Mouse (Mus musculus) limb, embryonic 11.5 days (tissue): ENCODE measurements at regions not wholly inside any gene's neighbourhood (a gene's known extent, or its start where the extent isn't known, plus 50 kb on each side); places are given as distances from the start of the nearest gene placed in this dataset.

ENCODE experiments used
- ATAC-seq: fragments of 200-750 bp; cut with Nextera tagmentation; 2 replicates; pipeline ENCODE4 v1.8.0; 2017; ENCODE audit warnings: low read depth; ENCODE audit not compliant: insufficient number of reproducible peaks, low FRiP score, low TSS enrichment
- DNase-seq: peaks from one replicate; pipeline ENCODE4 v3.0.0-alpha.2; 2015; ENCODE audit warnings: low spot score
- H3K27ac ChIP-seq: fragments of 300-500 bp; sonication (generic); replicated peaks from 2 replicates; pipeline ENCODE4 v1.5.1; 2014; ENCODE audit warnings: low read depth, mild to moderate bottlenecking, low read length
- H3K27me3 ChIP-seq: fragments of 300-500 bp; sonication (generic); 2 replicates; pipeline ENCODE4 v1.6.1; 2014; ENCODE audit warnings: mild to moderate bottlenecking, low read length, mixed read lengths; ENCODE audit not compliant: control insufficient read depth, insufficient read depth
- H3K36me3 ChIP-seq: fragments of 300-500 bp; sonication (generic); 2 replicates; pipeline ENCODE4 v1.6.1; 2014; ENCODE audit warnings: mild to moderate bottlenecking, low read length, moderate library complexity, mixed read lengths; ENCODE audit not compliant: control insufficient read depth, insufficient read depth
- H3K4me1 ChIP-seq: fragments of 300-500 bp; sonication (generic); 2 replicates; pipeline ENCODE4 v1.6.1; 2014; ENCODE audit warnings: low read length, mixed read lengths; ENCODE audit not compliant: control insufficient read depth, insufficient read depth
- H3K4me2 ChIP-seq: fragments of 300-500 bp; sonication (generic); 2 replicates; pipeline ENCODE4 v1.6.1; 2014; ENCODE audit warnings: low read depth, mild to moderate bottlenecking, moderate library complexity; ENCODE audit not compliant: severe bottlenecking
- H3K4me3 ChIP-seq: fragments of 300-500 bp; sonication (generic); 2 replicates; pipeline ENCODE4 v1.5.1; 2014; ENCODE audit warnings: low read depth, low read length
- H3K9ac ChIP-seq: fragments of 300-500 bp; sonication (generic); 2 replicates; pipeline ENCODE4 v1.6.1; 2014; ENCODE audit warnings: mild to moderate bottlenecking, low read length
- H3K9me3 ChIP-seq: fragments of 300-500 bp; sonication (generic); 2 replicates; pipeline ENCODE4 v1.6.1; 2016; ENCODE audit warnings: low read length; ENCODE audit not compliant: control insufficient read depth
- WGBS: fragments of 180-500 bp; shearing (Covaris S2); extraction: QIAGEN DNeasy Blood & Tissue Kit; methylation state at CpG from one replicate; pipeline ENCODE4 v1.1.7; 2014; 5-methylcytosine and 5-hydroxymethylcytosine counted together

DNA sequence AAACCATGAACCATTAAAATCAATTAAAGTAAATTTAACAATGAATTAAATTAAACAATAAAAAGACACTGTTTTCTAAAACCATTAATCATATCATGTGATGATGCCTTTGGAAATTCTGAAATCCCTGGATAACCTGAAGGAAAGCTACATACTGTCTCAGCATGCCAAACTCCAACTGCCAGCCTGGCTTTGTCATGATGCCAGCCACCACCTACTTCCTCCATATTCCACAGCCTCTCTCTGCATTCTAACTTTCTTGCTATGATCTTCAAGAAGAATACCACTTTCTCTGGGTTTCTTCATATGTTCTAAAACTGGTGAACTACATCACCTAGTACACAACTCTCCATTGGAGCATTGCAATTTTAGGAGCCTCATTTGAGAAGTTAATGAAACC lies 201.2 kb upstream of the Nt5c1b start:
- no peak overlapping the region for H3K4me3 ChIP-seq
- DNase-seq: no peak
- H3K4me2 ChIP-seq: no peak overlapping the region
- H3K9ac ChIP-seq: no peak overlapping the region
- H3K36me3 ChIP-seq: no peaks in the 10 kb centered on the region
- no peak for ATAC-seq
- H3K27me3 ChIP-seq: no peaks in the 10 kb centered on the region
- no peaks in the 10 kb centered on the region for H3K4me1 ChIP-seq
- H3K27ac ChIP-seq: no peak overlapping the region
- no peaks in the 10 kb centered on the region for H3K9me3 ChIP-seq

DNA sequence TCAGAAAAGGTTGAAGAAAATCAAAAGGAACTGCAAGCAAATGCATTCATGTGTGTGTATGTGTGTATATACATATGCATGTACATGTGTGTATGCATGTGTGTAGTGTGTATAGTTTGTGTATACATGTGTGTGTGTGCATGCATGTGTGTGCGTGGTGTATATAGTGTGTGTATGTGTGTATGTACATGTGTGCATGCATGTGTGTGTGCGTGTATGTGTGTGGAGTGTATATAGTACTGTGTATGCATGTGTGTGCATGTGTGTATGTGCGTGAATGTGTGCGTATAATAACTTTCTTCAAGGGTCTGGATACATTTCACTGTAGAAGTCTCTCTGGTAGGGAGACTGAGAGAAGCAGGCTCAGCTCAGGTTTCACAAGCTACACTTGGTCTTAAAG lies 191.1 kb upstream of the Nt5c1b start:
- Histone ChIP-seq H3K9me3 (no peaks in the 10 kb centered on the region), H3K9ac (no peak overlapping the region), H3K36me3 (no peaks in the 10 kb centered on the region), H3K27me3 (no peaks in the 10 kb centered on the region), H3K4me2 (no peak overlapping the region), H3K4me1 (peaks cover 8% of the 10 kb centered on the region), H3K4me3 (no peak overlapping the region), H3K27ac (no peak overlapping the region)
- DNase-seq: no peak
- 87% methylated on average over 4 of the region's 4 CpGs for WGBS
- no peak for ATAC-seq

DNA sequence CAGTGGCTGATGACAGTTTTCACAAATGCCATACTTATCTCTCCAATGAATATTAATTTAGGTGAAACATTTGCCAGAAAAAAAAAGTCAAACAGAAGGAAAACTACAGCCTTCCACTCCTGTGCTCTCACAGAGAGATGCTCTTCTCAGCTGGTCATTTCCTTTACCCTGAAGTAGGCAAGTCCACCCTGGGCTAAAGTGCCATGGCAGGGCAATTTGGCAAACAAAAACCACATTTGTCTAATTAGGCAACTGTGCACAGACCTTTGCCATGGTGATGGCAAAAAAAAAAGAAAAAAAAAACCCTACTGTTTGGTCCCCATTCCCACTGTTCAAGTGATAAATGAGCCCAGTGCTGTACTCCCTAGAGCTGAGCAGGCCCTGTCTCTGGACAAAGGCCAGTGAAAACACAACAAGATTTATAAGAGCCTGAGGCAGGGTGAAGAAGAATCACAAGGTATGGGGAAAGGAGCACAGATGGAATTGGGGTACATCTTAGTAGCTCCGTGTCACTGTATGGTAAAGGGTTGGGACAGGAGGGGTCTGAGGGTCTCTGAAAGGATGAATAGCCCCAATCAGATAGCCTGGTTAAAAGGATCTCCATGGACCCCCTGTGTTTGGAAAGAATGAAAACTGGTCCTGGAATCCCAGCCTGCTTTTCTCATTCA lies 190.5 kb upstream of the Nt5c1b start:
- Histone ChIP-seq H3K36me3 (no peaks in the 10 kb centered on the region), H3K27ac (no peak overlapping the region), H3K9ac (no peak overlapping the region), H3K9me3 (no peaks in the 10 kb centered on the region), H3K27me3 (no peaks in the 10 kb centered on the region), H3K4me1 (peaks cover 8% of the 10 kb centered on the region), H3K4me2 (no peak overlapping the region), H3K4me3 (no peak overlapping the region)
- DNase-seq (no peak), ATAC-seq (no peak)
- 45% methylated on average over 1 of the region's 1 CpGs for WGBS

DNA sequence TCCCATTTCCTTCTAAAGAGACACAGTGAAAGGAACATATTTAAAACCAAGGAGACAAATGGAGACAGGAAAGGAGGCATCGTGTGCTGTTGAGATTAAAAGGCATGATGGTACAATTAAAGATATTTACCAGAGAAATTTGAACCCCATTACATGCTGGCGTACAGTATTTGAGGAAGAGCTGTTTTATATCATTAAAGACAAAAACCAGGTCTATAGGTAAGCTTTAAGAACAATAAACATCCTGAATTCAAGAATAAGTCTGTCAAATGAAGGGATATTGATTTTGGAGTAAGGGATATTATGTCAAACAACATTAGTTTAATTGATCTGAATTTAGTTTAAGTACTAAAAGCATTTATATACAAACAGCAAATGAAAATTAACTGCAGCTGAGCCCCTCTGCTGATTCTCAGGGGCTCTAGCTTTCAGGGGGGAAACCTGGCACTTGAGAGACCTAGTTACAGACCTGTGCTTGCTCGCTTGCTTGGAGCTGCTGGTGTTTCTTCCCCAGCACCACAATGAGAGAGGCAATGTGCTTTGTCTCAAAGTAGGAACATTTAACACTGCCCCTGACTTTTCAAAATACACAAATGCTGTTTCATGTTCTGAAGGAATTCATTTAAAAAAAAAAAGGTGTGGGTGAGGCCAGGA lies 189.8 kb upstream of the Nt5c1b start:
- no peak overlapping the region for H3K4me2 ChIP-seq
- 58% methylated on average over 3 of the region's 3 CpGs for WGBS
- no peak overlapping the region for H3K9ac ChIP-seq
- peaks cover 8% of the 10 kb centered on the region for H3K4me1 ChIP-seq
- no peaks in the 10 kb centered on the region for H3K36me3 ChIP-seq
- no peak overlapping the region for H3K27ac ChIP-seq
- ATAC-seq (no peak), DNase-seq (no peak)
- no peaks in the 10 kb centered on the region for H3K9me3 ChIP-seq
- H3K27me3 ChIP-seq: no peaks in the 10 kb centered on the region
- H3K4me3 ChIP-seq: no peak overlapping the region

DNA sequence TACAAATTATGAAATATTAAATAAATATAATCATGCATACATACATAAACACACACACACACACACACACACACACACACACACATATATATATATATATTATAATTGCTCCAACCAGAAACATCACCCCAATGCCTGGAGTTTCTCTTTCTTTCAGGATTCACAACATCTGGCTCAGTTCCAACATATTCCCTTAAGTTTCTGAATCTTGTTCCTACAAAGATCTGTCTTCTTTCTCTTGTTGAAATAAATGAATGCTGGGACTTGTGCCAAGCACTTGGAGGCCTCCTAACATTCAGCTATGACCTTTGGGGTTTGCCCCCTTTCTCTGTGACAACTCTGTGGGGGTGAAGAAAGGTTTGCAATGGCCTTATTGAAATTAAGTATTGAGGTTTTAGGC lies 187.2 kb upstream of the Nt5c1b start:
- Histone ChIP-seq H3K4me1 (peaks cover 8% of the 10 kb centered on the region), H3K27me3 (no peaks in the 10 kb centered on the region), H3K36me3 (no peaks in the 10 kb centered on the region), H3K4me2 (no peak overlapping the region), H3K9ac (no peak overlapping the region), H3K27ac (no peak overlapping the region), H3K4me3 (no peak overlapping the region), H3K9me3 (no peaks in the 10 kb centered on the region)
- no peak for ATAC-seq
- no peak for DNase-seq

DNA sequence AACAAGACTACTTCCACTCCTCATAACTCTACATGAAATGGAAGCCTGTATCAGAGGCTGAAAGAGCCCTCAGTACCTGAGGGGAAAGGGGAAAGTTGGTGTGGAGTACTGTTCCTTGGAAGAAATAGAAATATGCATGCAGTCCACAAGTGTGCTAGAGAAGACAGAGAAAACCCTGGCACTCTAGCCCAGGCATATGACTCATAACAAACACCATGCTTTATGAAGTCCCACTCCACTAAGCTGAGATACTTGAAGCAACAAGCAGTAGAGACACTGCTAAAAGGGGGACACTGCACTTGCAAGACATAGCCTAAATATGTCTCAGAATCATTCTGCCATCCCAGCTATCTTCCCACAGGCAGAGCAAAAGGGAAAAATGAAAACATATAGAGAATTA lies 183.2 kb upstream of the Nt5c1b start:
- no peak overlapping the region for H3K27ac ChIP-seq
- H3K4me2 ChIP-seq: no peak overlapping the region
- no peaks in the 10 kb centered on the region for H3K27me3 ChIP-seq
- H3K9me3 ChIP-seq: no peaks in the 10 kb centered on the region
- no peak overlapping the region for H3K9ac ChIP-seq
- ATAC-seq: no peak
- H3K4me3 ChIP-seq: no peak overlapping the region
- DNase-seq: no peak
- H3K4me1 ChIP-seq: no peaks in the 10 kb centered on the region
- no peaks in the 10 kb centered on the region for H3K36me3 ChIP-seq

DNA sequence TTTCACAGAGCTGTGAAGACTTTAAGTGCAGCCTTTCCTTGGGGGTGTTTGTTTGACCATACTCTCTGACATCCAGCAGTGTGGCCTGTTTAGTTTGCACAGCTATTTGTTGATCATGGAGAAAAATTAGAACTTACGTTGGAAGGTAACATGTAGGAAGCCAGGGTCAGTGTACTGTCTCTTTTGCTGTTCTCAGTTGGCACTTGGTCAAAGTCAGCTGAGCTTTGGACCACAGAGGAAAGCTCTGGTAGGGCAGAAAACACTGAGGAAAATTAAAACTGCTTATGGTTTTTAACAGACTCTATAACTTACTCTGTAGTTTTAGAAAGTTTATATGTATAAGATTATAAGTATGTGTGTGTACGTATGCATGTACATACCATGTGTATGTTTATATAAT lies 180.0 kb upstream of the Nt5c1b start:
- no peak for DNase-seq
- no peak overlapping the region for H3K27ac ChIP-seq

DNA sequence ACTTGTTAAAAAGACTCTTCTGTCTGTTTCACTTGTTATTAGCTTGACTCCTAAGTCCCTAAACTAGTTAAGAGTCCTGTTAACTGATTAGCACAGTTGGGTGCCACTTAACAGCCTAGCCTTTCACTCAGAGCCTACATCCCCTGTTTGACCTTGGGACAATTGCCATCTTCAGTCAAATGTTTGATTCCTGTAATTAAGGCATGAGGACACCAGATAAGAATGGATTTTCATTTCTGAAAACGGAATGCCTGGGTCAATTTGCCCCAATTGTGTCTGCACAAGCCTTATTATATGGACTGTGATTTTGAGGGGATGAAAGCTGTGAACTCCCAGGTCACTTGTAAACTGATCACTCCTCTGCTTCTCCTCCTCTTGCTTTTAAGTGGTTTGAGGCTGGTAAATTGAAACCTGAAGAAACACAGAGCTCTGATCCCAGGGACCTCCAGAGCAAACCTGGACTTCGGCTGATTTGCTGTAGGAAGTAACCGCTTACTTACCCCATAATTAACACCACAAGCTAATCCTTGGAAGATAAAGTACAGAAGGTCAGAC lies 171.8 kb upstream of the Nt5c1b start:
- no peaks in the 10 kb centered on the region for H3K27me3 ChIP-seq
- H3K4me1 ChIP-seq: peaks cover 3% of the 10 kb centered on the region; the same call in 1 of the 2 replicates
- DNase-seq (peak; percentile 33), ATAC-seq (no peak)
- H3K9ac ChIP-seq: no peak overlapping the region
- no peak overlapping the region for H3K4me3 ChIP-seq
- no peaks in the 10 kb centered on the region for H3K9me3 ChIP-seq
- WGBS: 2% methylated on average over 3 of the region's 3 CpGs
- no peaks in the 10 kb centered on the region for H3K36me3 ChIP-seq
- H3K27ac ChIP-seq: no peak overlapping the region
- no peak overlapping the region for H3K4me2 ChIP-seq

More for the DNA sequence above, 180.0 kb upstream of the Nt5c1b start:
- 90% methylated on average over 2 of the region's 2 CpGs for WGBS
- no peaks in the 10 kb centered on the region for H3K9me3 ChIP-seq
- no peaks in the 10 kb centered on the region for H3K4me1 ChIP-seq
- no peaks in the 10 kb centered on the region for H3K27me3 ChIP-seq
- no peak overlapping the region for H3K4me2 ChIP-seq
- no peak for ATAC-seq
- no peak overlapping the region for H3K4me3 ChIP-seq
- no peak overlapping the region for H3K9ac ChIP-seq
- no peaks in the 10 kb centered on the region for H3K36me3 ChIP-seq
